Mouse (Mus musculus) ES-Bruce4 (cell line): ENCODE results near the gene Primpol.

ENCODE experiments used
- CTCF ChIP-seq: IDR thresholded peaks from one replicate; pipeline ENCODE4 v1.8.1; 2011; ENCODE audit warnings: low read depth, low read length
- POLR2A ChIP-seq: IDR thresholded peaks from one replicate; pipeline ENCODE4 v1.8.1; 2011; ENCODE audit warnings: low read length; ENCODE audit not compliant: insufficient read depth

GRCm38 (mm10) chr8:46539701-46540100 is 77.3 kb downstream of the Primpol start:
- TF ChIP-seq POLR2A = no peak
- TF ChIP-seq CTCF = no peak
